Mouse (Mus musculus) MEL (cell line): ENCODE measurements at regions not wholly inside any gene's neighbourhood (a gene's known extent, or its start where the extent isn't known, plus 50 kb on each side); places are given as distances from the start of the nearest gene placed in this dataset.

ENCODE experiments used
- DNase-seq: peaks from one replicate; pipeline ENCODE4 v3.0.0; 2011; ENCODE audit warnings: low read depth, low spot score
- H3K27ac ChIP-seq: 2 replicates; pipeline ENCODE4 v1.5.1; 2012; ENCODE audit warnings: low read depth, mild to moderate bottlenecking, control low read depth, low read length, moderate library complexity; ENCODE audit not compliant: control insufficient read depth
- H3K27me3 ChIP-seq, 2 experiments: fragments of 150-350 bp in 1 of 2; sonication (generic) in 1 of 2; 2 replicates each; pipeline ENCODE4 v1.6.1; 2012; ENCODE audit warnings: low read length in 2 of 2, mild to moderate bottlenecking in 2 of 2, improper control_type of control experiment in 1 of 2, moderate library complexity in 1 of 2; ENCODE audit not compliant: insufficient read depth in 2 of 2, control insufficient read depth in 1 of 2
- H3K36me3 ChIP-seq, 2 experiments: 2 replicates each; pipeline ENCODE4 v1.6.1; 2012 to 2014; ENCODE audit warnings: low read length in 2 of 2, improper control_type of control experiment in 1 of 2, inconsistent platforms in 1 of 2, mild to moderate bottlenecking in 1 of 2; ENCODE audit not compliant: insufficient read depth in 2 of 2, control insufficient read depth in 1 of 2
- H3K4me1 ChIP-seq, 2 experiments: fragments of 150-350 bp in 1 of 2; sonication (generic) in 1 of 2; 2 replicates each; pipeline ENCODE4 v1.6.1; 2012; ENCODE audit warnings: low read length in 2 of 2, improper control_type of control experiment in 1 of 2, mild to moderate bottlenecking in 1 of 2; ENCODE audit not compliant: insufficient read depth in 2 of 2, control insufficient read depth in 1 of 2
- H3K4me3 ChIP-seq, 2 experiments: fragments of 150-350 bp in 1 of 2; sonication (generic) in 1 of 2; 2 replicates each; pipeline ENCODE4 v1.5.1; 2012; ENCODE audit warnings: low read depth in 2 of 2, low read length in 2 of 2, mild to moderate bottlenecking in 2 of 2, moderate library complexity in 2 of 2, control low read depth in 1 of 2, improper control_type of control experiment in 1 of 2; ENCODE audit not compliant: control insufficient read depth in 1 of 2, insufficient read depth in 1 of 2
- H3K79me2 ChIP-seq: 2 replicates; pipeline ENCODE4 v1.6.1; 2012; ENCODE audit warnings: mild to moderate bottlenecking, low read length, moderate library complexity; ENCODE audit not compliant: control insufficient read depth, poor library complexity, insufficient read depth
- H3K9ac ChIP-seq: 2 replicates; pipeline ENCODE4 v1.6.1; 2012; ENCODE audit warnings: low read depth, mild to moderate bottlenecking, control low read depth, low read length, moderate library complexity; ENCODE audit not compliant: control insufficient read depth, poor library complexity, severe bottlenecking
- H3K9me3 ChIP-seq: fragments of 150-350 bp; sonication (generic); replicated peaks from 2 replicates; pipeline ENCODE4 v1.6.1; 2012; ENCODE audit warnings: mild to moderate bottlenecking, low read length, improper control_type of control experiment, moderate library complexity; ENCODE audit not compliant: insufficient read depth
- CTCF ChIP-seq, 3 experiments: IDR thresholded peaks in 2 of 3; conservative IDR thresholded peaks in 1 of 3; 2 replicates each; pipeline ENCODE4 v1.5.1; 2011 to 2012; ENCODE audit warnings: low read length in 3 of 3, low read depth in 2 of 3, mild to moderate bottlenecking in 2 of 3, improper control_type of control experiment in 1 of 3, inconsistent platforms in 1 of 3, mixed read lengths in 1 of 3, moderate library complexity in 1 of 3; ENCODE audit not compliant: control insufficient read depth in 1 of 3, insufficient read depth in 1 of 3, poor library complexity in 1 of 3, severe bottlenecking in 1 of 3
- KAT2A ChIP-seq: conservative IDR thresholded peaks from 2 replicates; pipeline ENCODE4 v1.6.1; 2012; ENCODE audit warnings: low read depth, low read length, improper control_type of control experiment, inconsistent platforms
- MAX ChIP-seq: IDR thresholded peaks from 2 replicates; pipeline ENCODE4 v1.6.1; 2011; ENCODE audit warnings: low read length, improper control_type of control experiment
- MEF2A ChIP-seq: IDR thresholded peaks from 2 replicates; pipeline ENCODE4 v1.6.1; 2014; ENCODE audit warnings: low read depth, mild to moderate bottlenecking, inconsistent platforms, low read length, improper control_type of control experiment; ENCODE audit not compliant: poor library complexity, insufficient replicate concordance, severe bottlenecking; ENCODE audit errors: extremely low read depth
- RAD21 ChIP-seq: IDR thresholded peaks from 2 replicates; pipeline ENCODE4 v1.6.1; 2011; ENCODE audit warnings: mild to moderate bottlenecking, low read depth, low read length, improper control_type of control experiment
- SMC3 ChIP-seq: IDR thresholded peaks from 2 replicates; pipeline ENCODE4 v1.6.1; 2011; ENCODE audit warnings: low read depth, low read length, improper control_type of control experiment
- TCF12 ChIP-seq: IDR thresholded peaks from 2 replicates; pipeline ENCODE4 v1.6.1; 2014; ENCODE audit warnings: low read depth, mild to moderate bottlenecking, inconsistent platforms, low read length, improper control_type of control experiment, moderate library complexity
- USF1 ChIP-seq: IDR thresholded peaks from 2 replicates; pipeline ENCODE4 v1.6.1; 2014; ENCODE audit warnings: low read depth, mild to moderate bottlenecking, inconsistent platforms, low read length, improper control_type of control experiment, moderate library complexity
- ZC3H11A ChIP-seq: IDR thresholded peaks from 2 replicates; pipeline ENCODE4 v1.6.1; 2012; ENCODE audit warnings: low read depth, mild to moderate bottlenecking, inconsistent platforms, low read length, improper control_type of control experiment

DNA sequence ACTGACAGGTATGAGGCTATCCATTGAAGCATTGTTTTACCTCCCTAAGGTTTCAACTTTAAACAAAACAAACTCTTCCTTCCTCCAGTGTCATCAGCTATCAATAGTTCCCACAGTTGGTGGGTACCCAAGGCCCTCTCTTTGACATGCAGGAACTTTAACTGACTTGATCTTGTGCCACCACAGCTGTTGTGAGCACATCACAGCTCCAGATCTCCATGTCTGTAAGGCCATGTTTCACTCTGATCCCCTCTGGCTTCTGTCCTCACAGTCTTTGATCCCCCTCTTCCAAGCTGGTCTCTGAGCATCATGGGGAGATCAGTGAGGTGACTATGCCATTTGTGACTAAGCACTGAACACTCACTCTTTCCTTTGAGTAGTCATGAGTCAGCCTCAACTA is 110.8 kb upstream of the Pcdh15 start:
- no peak for DNase-seq
- H3K4me3 ChIP-seq = no peak overlapping the region
- H3K27me3 ChIP-seq = no peaks in the 10 kb centered on the region
- TF ChIP-seq MAX = no peak
- TF ChIP-seq RAD21 = no peak
- no peak for TF ChIP-seq SMC3
- TF ChIP-seq KAT2A = no peak
- TF ChIP-seq MEF2A = no peak
- no peak for TF ChIP-seq USF1
- TF ChIP-seq, all 39 proteins: peak for 0
- no peaks in the 10 kb centered on the region for H3K36me3 ChIP-seq
- H3K27ac ChIP-seq = no peak overlapping the region
- H3K4me1 ChIP-seq = no peaks in the 10 kb centered on the region
- no peaks in the 10 kb centered on the region for H3K79me2 ChIP-seq
- no peak overlapping the region for H3K9ac ChIP-seq
- no peaks in the 10 kb centered on the region for H3K9me3 ChIP-seq

DNA sequence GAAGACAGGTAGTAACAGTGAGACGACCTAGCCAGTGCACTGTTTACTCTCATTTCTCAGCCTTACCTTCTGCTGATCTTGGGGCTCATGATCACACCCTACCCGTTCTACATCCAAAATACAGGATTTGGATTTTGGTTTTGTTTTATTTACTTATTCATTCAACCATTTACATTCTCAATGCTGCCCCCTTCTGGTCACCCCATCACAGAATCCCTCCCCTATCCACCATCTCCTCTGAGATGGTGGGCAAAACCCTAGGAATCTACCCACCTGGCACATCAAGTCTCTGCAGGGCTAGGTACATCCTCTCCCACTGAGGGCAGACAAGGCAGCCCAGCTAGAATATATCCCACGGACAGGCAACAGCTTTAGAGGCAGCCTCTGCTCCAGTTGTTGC is 88.2 kb upstream of the Pcdh15 start:
- Histone ChIP-seq H3K4me1 (no peaks in the 10 kb centered on the region), H3K79me2 (no peaks in the 10 kb centered on the region), H3K9me3 (no peaks in the 10 kb centered on the region), H3K36me3 (no peaks in the 10 kb centered on the region), H3K27me3 (no peaks in the 10 kb centered on the region), H3K9ac (no peak overlapping the region), H3K4me3 (no peak overlapping the region), H3K27ac (no peak overlapping the region)
- TF ChIP-seq CTCF (IDR thresholded peaks at IDR 0.05 in 2 of 3, conservative IDR thresholded peaks at IDR 0.05 in 1 of 3; ENCODE audit: control insufficient read depth in 1 of 3, insufficient read depth in 1 of 3, low read depth in 2 of 3, low read length in 3 of 3, poor library complexity in 1 of 3, severe bottlenecking in 1 of 3) = peak in 2 of 3 experiments; percentile 6 to 14; a peak in 2 of 6 replicates
- TF ChIP-seq TCF12 = no peak
- 0 out of 2 replicates have a peak, but pooled peaks have one; percentile 23 for TF ChIP-seq SMC3
- peak; percentile 3 for DNase-seq

DNA sequence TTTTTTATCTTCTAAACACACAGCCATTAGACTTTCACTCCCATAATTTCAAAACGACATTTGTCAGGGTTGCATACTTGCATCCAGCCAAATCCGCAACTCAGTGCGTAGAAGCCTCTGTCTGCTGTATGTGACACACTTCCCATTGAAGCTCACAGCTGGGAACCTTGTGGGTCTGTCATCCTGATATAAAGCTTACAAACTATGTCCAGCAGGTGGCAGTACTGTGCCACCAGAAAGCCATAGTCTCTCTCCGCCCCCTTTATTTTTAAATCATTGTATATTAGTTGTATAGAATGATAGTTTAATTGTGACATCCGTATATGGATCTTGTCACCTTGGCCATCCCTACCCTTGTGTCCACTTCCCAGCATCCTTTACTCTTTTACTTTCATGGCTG is 87.3 kb upstream of the Pcdh15 start:
- Histone ChIP-seq H3K27me3 (no peaks in the 10 kb centered on the region), H3K9ac (no peak overlapping the region), H3K79me2 (no peaks in the 10 kb centered on the region), H3K36me3 (no peaks in the 10 kb centered on the region), H3K4me3 (no peak overlapping the region), H3K9me3 (no peaks in the 10 kb centered on the region), H3K27ac (no peak overlapping the region), H3K4me1 (no peaks in the 10 kb centered on the region)
- DNase-seq = peak; percentile 13
- peak; percentile 5 for TF ChIP-seq RAD21
- TF ChIP-seq ZC3H11A = no peak
- TF ChIP-seq CTCF (IDR thresholded peaks at IDR 0.05 in 2 of 3, conservative IDR thresholded peaks at IDR 0.05 in 1 of 3; ENCODE audit: control insufficient read depth in 1 of 3, insufficient read depth in 1 of 3, low read depth in 2 of 3, low read length in 3 of 3, poor library complexity in 1 of 3, severe bottlenecking in 1 of 3) = peak; percentile 9 to 21 (median 17); a peak in 2 of 6 replicates
